Mouse (Mus musculus): ENCODE results near the gene Acadsb.
"Not testable (repeated sequence)": the region's sequence is repeated elsewhere in the genome, so short reads cannot be mapped to it uniquely, and the experiment has no call there.

The Acadsb gene

DNA sequence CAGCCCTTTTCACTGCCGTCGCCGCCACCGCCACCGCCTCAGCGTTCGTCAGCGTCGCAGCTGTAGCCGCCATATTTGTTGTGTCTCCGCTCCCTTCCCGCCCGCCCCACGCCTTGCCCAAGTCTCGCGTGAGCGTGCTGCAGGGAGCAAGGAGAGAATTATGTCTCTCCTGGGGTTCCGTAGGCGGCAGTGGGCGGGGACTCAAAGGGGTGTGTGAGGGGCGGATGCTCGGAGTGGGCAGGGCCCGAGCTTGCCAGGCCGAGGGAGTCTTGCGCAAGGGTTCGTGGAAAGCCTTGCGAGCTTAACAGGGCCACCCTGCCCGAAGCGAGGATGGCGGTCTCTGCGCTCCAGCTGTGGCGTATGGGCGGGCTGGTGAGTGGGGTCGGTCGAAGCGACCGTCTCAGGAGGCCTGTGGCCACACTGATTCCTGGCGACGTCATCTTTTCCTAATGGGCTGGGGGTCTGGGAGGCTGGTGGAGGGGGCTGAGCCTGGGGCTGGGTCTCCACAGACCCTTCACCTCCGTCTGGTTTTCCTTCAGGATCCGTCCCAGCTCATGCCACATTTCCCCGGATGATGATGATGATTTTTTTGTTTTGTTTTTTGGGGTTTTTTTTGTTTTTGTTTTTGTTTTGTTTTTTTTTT is at the start of gene Acadsb, which contains the start of gene Ikzf5:
TSS of gene Acadsb (plus strand) at position 186 of the 643 bp plus-strand sequence.
TSS of gene Ikzf5 (minus strand) at position 106 of the 643 bp plus-strand sequence.
- peak; percentile 98 for DNase-seq (ENCODE audit: low read depth, low spot score)

DNA sequence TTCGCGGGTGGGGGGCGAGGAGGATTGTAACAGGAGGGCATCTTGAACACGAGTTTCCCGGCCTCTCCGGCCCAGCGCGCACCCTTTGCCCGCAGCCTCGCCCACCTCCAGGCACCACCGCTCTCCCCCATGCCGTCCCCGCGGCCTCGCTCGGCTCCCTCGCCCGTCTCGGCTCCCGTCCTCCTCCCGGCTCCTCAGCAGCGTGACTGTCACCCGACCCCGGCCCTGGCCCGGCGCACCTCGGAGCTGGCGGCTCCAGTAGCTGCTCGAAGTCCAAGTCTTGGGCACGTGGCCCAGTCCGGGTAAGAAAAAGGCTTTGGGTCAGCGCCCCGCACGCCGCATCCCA is 48.2 kb upstream of the Acadsb start:
- no peak for DNase-seq (ENCODE audit: low read depth, low spot score)

DNA sequence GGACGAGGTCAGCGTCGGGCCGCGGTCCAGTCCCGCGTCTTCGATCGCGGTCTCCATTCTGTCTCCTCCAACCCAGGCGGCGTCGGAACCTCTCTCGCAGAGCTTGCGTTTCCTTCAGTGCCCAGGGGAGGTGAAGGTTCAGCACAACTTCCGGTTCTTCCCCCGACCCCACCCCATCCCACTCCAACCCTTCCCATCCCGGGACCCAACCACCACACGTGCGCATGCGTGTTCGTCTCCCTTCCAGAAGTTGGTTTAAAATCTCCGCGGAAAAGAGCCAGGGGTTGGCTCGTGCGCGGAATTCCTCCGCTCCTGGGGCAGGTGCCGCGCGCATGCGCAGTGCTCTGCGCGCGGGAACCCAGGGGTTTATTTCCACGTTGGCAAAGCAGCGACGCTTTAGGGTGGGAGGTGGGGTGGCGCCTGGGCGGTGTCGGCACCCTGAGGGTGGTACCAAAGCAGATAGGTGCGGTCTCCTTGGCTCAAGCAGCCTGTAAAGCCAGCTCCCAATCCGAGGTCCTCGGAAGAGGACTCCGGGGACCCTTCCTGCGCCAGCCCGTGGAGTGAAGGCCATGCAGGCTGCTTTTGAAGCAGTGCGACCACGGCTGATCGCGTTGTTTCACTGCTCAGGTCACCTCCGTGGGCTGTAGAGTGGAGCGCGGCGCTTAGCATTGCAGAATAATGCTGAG is 47.6 kb upstream of the Acadsb start, which contains the start of gene 2310057M21Rik:
TSS of gene 2310057M21Rik (minus strand) at position 145 of the 686 bp plus-strand sequence.
- DNase-seq (ENCODE audit: low read depth, low spot score): peak; percentile 98

DNA sequence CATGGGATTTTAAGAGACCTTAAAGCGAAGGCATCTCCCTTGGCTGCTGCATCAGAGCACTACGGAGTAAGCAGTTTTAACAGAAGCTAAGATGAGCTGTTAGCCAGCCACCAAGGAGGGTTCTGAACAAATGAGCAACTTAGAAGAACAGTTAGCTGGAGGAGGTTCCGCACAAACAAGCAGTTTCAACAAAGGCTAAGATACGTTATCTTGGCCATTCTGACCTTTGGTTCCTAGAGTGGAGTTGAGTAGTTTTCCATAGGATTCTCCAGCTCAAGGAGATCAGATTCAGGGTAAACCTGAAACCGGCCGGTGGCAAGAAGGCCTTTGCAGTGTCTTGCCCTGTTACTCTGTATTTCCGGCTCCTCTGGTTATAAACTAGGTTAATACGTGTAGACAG is 46.3 kb upstream of the Acadsb start:
- no peak for DNase-seq (ENCODE audit: low read depth, low spot score)

DNA sequence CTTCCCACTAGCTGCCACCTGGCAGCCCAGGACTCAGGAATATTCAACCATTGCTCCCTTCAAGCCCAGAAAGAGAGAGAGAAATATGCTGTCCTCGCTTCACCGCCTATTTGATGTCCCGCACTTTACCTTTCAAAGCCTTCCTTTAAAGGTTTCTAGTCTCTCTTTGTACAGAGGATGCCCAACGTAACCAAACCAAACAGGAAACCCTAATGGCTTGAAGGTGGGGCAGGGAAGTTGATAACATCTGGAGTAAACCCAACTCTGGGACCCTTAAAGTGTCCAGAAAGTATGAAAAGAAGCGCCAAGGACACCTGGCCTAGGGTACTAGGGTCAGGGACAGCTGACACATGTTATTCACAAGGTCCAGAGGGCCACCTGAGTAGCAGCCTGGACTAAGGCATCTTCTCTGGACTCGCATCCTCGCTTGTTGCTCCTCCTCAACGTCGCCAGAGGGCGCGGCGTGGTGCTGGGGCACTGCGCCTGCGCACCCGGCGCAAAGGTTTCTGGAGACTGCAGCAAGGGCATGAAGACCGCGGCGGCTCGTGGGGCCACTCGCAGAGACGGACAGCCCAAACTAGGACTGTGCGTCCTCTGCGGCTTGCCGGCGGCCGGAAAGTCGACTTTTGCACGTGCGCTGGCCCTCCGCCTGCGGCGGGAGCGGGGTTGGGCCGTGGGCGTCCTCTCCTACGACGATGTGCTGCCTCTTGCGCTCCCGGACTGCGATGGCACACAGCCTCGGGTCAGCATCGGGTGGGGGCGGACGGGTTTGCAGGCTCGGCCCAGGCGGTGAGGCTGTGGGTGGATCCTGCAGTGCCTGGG is 39.5 kb upstream of the Acadsb start, which contains the start of gene Pstk:
TSS of gene Pstk (plus strand) at position 494 of the 822 bp plus-strand sequence.
- peak; percentile 94 for DNase-seq (ENCODE audit: low read depth, low spot score)

DNA sequence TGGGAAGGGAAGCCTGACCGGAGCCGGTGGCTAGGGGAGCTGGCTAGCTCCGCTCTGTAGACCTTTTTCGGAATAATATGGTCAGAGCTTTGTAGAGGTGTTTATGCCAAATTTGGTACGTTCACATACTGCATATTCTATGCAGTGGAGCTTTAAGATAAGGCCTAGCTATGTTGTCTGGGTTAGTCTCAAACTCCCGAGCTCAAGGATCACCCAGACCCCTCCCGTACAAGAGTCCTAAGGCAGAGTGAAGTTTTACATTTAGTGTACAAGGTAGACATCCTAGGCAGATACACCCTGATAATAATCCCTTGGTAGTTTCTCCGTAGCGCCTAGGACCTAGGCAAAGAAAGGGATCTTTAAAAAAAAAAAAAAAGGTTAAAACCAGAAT is 38.9 kb upstream of the Acadsb start:
- DNase-seq (ENCODE audit: low read depth, low spot score): no peak

DNA sequence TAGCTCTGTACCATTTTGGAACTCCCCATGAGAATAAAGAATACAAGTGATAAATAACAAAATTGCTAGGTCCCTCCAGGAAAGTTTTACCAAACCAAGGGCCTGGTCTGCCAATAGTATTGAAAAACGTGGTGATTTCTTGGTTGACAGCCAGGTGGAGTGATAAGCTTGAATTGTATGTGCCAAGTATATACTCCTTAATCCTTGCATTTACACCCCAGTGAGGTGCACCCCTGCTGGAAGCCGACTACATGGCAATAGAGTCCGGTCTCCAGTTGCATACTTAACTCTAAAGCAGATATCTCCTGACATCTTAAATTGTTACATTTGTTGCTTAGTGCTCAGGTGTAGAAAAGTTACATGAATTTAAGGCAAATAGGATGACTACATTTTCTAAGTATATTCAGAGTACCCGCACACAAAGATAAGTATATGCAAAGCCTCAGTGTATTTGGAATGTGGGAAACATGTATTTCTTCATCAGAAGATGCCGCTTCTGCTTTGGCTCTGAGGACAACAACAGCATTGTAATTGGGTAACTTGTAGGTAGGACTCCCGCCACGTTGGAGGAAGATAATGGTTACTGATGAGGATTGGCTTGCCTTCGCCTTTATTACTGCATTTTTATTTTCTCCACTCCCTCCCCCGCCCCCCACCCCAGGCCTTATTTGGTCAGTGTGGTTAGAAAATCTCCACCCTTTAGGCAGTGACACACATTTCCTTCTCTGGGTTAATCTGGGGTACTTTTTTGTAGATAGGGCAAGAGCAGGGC is 38.3 kb upstream of the Acadsb start:
- no peak for DNase-seq (ENCODE audit: low read depth, low spot score)

DNA sequence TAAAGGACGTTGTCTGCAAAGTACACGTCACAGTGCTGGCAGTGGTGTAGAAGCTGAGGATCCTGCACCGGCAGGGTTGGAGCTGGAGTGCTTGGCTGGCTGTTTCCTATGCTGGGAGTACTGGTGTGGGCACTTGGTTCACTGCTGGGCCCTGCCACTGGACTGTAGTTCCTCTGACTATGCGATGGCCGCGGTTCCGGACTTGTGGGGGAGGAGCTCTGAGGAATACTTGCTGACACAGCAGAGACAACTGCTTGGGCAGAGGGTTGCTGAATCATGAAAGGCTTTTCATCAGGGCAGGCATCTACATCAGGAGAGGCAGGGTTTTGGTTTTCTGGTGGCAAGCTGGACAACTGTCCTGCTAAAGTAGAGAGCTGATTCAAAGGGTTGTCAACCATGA is 18.6 kb upstream of the Acadsb start:
- DNase-seq (ENCODE audit: low read depth, low spot score): not testable (repeated sequence)

DNA sequence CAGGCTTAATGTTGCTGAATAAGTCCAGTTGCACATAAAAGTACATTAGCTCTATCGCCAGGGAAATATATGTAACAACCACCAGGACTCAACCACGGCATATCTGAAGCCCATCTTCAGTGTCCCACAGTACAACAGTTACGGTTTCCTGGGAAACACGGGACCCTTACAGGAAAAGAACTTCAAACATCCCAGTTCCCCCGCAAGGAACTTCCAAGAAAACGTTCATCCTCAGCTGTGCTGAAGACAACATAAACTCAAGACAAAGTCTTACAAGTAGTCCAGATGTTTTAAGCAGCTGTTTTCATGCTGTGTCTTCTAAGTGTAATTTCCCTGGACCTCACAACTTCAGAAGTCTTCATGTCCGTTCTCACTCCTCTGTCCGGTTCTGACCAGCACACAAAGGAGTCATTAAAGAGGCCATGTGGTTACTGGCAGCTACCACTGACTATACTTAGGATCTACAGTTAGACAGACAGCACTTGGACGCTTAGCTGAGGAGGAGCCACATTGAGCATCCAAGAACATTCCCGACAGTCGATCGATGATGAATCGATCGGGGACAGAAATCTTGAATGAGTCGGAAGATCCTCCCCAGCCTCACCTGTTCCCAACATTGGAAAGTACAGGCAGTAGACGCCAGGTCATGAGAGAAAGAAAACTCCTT is 947 bp upstream of the Acadsb start:
- no peak for DNase-seq (ENCODE audit: low read depth, low spot score)

DNA sequence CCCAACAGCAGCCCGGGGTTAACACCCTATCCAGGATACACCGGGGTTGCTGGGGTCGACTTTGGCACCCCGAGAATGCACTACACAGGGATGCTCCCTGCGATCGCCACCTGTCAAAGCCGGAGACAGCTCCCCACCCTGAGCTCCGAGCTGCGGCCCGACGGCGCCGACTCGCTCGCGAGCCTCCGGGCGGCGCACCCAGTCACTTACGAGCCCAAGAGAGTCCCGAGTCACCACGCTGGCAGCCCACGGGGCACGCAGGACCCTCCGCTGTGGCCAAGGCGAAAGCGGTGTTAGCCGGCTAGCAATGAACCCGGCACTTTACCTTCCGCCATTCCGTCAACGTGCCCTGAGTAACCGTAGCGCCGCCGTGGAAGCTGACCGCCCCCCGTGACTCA is 414 bp upstream of the Acadsb start:
- no peak for DNase-seq (ENCODE audit: low read depth, low spot score)

DNA sequence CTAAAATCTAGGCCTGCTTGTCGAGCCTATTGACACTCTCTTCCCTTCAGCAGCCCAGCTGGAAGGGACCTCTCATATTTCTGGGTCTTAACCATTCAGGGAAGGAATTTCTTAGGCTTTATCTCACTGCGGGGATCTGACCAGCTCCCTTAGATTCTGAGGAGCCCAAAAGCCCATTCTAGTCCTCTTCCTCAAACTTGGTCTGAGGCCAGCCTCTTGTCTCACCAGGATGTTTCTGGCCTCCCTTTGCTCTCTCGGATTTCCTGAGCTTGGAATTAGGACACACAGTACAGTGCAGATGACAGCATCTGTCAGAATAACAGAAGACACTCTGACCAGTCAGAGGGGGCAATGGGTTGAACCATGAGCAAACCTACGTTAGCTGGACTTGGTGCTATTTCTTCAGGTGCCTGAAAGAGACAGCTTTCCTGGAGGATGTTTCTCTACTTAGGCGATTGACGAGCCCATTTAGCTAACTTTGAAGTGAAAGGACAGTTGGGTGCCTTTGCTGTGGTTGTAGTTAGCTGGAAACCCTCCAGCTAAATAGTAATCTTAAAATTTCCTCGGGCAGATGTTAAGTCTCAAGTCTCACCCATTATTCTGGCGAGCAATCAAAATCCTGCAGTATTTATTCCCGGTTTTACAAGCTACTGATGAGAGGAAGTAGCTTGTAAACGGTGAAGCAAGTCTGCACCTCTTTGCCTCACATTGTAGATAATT is 980 bp downstream of the Acadsb start:
- DNase-seq (ENCODE audit: low read depth, low spot score): peak; percentile 14

DNA sequence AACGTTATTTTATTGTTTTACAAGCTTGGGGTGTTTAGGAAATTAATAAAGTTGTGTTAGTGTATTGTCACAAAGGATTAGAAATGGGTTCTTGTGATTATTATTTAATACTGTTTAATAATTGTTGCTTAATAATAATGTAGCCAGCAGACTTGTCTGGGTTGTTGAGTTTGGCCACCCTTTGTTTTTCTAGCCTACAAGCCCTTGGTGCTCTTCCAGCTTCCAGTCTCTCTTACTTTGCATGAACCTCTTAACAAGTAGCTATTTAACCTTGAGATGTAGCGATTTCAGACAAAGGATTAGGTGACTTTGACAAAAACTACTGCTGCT is 1.5 kb downstream of the Acadsb start:
- DNase-seq (ENCODE audit: low read depth, low spot score): no peak

DNA sequence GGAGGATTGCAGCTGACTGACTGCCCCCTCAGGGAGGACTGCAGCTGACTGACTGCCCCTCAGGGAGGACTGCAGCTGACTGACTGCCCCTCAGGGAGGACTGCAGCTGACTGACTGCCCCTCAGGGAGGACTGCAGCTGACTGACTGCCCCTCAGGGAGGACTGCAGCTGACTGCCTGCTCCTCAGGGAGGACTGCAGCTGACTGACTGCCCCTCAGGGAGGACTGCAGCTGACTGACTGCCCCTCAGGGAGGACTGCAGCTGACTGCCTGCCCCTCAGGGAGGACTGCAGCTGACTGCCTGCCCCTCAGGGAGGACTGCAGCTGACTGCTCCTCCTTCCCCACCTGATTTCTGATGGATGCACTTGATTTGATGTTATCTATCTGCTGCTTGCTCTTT is 6.3 kb downstream of the Acadsb start:
- not testable (repeated sequence) for DNase-seq (ENCODE audit: low read depth, low spot score)

DNA sequence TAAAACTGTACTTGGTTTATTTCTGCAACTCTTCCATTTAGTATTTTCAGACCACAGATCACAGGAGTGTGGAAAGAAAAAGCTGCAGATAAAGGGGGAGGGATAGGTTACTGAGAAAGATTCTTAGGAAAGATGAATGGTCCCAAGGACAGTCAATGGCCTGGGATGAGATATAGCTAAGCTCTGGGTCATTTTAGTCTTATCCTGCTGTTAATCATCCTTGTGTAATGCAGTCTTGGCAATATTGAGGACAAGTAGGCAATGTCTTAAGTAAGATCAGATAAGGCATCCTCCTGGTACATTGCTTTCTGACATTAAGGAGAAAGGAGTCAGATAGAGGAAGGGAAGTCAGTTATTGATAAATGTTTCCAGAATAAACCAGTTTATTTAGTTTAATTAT is 7.2 kb downstream of the Acadsb start:
- no peak for DNase-seq (ENCODE audit: low read depth, low spot score)

DNA sequence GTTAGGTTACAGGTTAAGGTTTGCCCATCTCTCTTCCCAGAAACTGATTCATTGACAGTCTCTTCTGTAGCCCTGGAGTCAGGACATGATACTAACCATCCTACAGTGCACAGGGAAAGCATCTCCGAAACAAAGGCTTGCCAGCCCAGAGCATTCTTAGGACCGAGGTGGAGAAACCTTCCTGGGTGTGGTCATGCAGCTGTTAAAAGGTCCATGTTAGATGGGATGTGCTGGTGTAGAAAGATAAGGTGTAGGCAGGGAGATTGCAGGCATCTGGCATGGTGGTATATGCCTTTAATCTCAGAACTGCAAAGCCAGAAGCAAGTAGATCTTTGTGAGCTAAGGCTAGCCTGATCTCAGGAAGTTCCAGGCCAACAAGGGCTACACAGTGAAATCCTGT is 14.5 kb downstream of the Acadsb start:
- no peak for DNase-seq (ENCODE audit: low read depth, low spot score)

DNA sequence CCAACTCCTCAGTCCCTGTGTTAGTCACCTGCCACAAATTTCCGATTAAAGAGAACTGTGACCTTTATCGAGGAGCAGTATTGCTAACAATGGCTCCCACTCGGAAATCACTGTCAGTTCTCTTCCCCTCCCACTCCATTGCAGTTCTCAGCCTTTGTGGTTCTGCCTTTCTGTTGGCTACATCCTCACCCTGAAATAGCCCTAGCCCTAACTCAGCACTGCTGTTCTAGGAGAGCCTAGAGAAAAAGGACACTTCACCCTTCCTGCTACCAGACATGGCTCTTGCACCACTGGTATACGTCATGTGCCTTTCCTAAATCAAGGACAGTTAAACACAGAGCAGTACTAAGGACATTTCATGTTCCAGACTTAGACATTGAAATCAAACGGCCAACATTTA is 16.9 kb downstream of the Acadsb start:
- DNase-seq (ENCODE audit: low read depth, low spot score): no peak

DNA sequence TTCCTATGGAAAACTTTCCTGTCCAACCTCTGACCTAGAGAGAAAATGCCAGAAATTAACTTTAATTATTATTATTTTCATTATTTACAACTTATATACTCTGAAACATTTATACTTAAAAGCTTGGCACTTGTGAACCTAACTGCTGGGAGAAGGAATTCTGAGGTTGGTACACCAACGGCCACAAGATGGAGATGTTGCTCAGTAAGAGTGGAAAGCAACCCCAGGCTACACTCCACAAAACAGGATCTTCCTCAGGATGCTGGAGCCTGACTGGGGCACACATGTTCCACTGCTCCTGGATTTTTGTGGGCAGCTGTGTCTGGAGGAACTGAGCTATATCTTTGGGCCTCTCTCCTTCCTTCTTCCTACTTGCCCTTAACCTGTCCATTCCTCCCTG is 21.8 kb downstream of the Acadsb start:
- no peak for DNase-seq (ENCODE audit: low read depth, low spot score)

DNA sequence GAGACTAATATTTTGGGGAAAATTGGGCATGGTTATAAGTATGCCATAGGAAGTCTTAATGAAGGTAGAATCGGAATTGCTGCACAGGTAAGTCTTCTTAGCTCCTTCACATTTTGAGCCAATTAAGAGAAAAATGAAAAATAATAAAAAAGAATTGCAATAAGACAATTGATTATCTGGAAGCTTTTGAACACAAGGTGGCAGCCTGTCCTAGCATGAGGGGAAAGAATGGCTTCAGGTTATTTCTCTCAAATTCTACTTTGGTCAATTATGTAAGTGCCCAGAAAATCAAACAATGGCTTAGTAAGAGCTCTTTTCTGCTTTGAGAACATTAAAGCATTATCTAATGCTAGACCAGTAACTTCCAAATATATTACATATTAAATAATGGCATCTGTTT is 23.9 kb downstream of the Acadsb start:
- DNase-seq (ENCODE audit: low read depth, low spot score): no peak

DNA sequence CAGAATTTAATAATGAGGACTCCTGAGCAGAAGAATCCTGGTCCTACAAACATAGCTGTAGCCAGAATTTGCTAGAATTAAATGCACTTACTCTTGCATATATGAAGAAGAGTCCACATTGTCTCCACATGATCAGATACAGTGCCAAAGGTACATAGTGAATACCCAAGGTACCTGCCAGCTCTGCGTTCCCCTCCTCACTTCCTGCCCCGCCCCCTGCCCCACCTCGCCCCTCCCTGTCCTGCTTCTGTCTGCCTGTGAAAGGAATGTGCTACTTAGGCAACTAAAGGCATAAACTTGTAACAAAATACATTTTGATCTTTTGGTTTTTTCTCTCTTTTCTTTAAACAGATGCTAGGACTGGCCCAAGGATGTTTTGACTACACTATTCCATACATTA is 26.6 kb downstream of the Acadsb start:
- DNase-seq (ENCODE audit: low read depth, low spot score): no peak

DNA sequence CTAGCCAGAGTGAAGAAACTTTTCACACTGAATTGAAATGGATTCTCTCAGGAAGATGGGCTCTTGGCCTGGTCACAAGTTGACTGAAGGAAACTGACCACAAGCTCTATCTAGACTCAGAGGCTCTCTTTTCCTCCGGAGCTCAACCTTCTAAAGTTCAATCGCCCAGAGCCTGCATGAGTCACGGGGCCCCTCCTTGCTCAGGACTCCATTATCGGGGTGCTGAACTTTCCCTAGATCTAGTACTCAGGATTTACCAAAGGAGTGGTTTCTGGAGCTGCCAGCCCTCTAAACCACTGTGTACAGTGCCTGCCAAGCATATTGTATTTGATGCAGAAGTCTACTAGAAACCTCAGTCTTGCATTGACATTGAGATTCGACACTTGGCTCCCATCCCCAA is 46.3 kb downstream of the Acadsb start:
- DNase-seq (ENCODE audit: low read depth, low spot score): no peak

All from skeletal muscle tissue, adult 2 months (tissue).